Mouse (Mus musculus) Muller cell, postnatal 12 days (primary cell): ENCODE data around the gene Tars.

Experiments used
- DNase-seq: peaks from one replicate; pipeline ENCODE4 v3.0.0-alpha.2; 2015; ENCODE audit errors: inconsistent ontology term

Tars gene

GRCm38 (mm10) chr15:11399356-11400067, at the start of gene Tars:
Gene Tars (minus strand): TSS chr15:11399665.
- peak; percentile 99 for DNase-seq

DNA sequence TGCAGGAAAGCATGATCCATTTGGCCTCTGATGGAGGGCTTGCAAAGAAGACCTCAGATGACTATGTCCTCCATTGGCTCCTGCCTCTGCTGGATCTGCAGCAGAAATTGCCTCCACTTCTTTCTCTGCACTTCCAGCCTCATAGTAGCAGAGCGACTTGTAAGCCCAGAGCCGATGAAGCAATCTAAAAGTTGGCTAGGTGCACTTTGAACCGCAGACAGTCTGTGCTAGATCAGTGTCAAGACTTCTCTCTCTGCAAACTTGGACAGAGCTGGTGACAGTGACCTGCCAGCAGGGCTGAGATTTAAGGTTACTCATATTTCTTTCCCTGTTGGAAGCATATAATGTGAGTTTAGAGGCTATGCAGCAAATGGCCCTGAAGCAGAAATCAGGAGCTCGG, 37.9 kb upstream of the Tars start:
- no peak for DNase-seq

- no peak for DNase-seq
Measured at GRCm38 (mm10) chr15:11436709-11437280, 37.3 kb upstream of the Tars start.

GRCm38 (mm10) chr15:11426899-11427298, 27.4 kb upstream of the Tars start:
- no peak for DNase-seq

DNA sequence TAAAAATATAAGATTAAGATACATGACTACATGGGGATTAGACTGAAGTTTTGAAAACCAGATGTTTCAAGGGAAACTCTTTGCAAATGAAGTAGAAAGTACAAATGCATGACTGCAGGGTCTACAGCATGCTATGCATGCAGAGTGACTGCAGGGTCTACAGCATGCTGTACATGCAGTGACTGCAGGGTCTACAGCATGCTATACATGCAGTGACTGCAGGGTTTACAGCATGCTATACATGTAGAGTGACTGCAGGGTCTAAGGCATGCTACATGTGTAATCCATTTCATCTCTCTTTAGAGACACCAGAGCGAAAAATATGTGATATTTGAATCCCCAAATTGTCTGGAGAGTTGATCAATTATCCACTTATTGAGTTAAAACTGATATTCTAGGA, 14.0 kb upstream of the Tars start:
- DNase-seq = no peak

DNA sequence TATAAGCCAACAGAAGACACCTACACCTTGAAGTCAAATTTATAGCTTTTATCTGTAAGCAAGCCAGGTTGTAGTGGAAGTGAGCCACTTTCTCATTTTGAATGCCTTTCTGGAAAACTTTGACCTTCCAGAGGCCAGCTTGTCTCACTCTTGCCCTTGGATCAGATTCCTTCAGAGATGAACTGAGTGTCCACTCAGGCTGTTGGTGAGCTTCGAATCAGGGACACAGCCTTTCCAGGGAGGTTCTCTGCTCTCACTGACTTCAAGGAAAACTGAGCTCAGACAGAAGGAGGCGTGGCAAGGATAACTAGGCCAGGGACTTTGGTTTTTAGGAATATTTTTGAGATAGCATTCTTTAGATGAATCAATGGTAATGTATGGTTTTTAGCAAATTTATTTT, 13.1 kb upstream of the Tars start:
- DNase-seq = no peak

GRCm38 (mm10) chr15:11411846-11412245, 12.4 kb upstream of the Tars start:
- DNase-seq = no peak

DNA sequence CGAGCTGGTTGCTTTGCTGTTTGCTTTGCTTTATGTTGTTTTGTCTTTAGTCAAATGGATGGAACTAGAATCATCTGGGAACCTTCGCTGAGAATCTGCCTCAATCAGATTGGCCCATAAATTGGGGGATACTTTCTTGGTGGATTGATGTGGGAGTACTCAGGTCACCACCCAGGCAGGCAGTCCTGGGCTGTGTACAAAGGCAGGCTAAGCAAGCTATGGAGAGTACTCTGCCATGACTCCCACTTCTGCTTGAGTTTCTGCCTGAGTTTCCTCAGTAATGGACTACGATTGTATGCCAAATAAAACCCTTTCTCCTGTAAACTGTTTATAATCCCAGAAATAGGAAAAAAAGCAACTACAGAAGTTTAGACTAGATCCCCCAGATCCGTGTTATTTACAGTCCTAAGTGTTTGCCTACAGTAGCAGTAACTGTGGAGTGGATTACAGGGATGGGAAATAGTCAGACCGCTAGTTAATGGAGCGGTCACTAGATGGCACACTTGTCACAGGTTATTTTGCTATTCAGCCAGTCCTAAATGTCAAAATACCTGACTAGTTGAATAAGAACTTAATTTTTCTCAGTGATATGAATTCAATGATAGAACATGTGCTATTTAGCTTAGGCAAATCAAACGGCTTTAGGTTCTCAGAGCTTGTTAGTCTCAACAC, 8.8 kb upstream of the Tars start:
- peak; percentile 38 for DNase-seq

DNA sequence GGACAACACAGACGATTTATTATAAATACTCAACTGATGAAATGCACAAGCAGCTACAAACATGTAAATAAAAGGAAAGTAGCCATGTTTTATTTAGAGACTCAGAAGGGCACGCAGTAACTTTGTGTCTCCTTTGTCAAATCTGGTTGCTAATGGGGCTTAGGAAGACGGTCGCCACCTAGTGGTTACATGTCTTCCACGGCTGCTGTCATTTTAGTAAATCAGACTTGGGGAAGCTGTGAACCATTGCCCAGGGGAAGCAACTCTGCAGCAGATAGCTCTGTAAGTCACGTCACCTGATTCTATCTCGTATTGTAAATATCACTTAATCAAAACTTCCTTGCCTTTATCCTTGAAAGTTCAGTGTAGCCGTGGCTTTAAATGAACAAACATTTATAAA, 7.9 kb upstream of the Tars start:
- peak; percentile 51 for DNase-seq

GRCm38 (mm10) chr15:11406769-11407168, 7.3 kb upstream of the Tars start:
- peak; percentile 29 for DNase-seq

- DNase-seq = peak; percentile 16
Measured at GRCm38 (mm10) chr15:11398676-11399350, 652 bp downstream of the Tars start.

GRCm38 (mm10) chr15:11396421-11396820, 3.0 kb downstream of the Tars start:
- DNase-seq = no peak

DNA sequence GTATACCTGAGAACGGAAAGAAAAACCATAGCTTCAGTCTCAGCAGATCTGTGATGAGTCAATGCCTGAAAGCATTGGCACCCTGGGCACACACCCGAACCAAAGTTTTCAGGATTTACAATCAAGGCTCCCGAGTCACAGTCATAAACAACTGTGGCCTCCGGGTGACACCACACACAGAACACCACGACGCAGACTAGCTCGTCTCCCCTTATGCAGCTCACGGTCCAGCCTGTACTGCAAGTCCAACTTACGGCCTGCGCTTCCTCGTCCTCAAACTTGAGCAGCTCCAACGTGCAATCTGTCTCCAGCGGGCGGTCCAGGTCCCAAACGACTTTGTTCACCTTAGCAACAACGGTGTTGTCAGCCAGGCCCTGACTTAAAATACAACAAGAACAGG, 6.6 kb downstream of the Tars start:
- DNase-seq = no peak

DNA sequence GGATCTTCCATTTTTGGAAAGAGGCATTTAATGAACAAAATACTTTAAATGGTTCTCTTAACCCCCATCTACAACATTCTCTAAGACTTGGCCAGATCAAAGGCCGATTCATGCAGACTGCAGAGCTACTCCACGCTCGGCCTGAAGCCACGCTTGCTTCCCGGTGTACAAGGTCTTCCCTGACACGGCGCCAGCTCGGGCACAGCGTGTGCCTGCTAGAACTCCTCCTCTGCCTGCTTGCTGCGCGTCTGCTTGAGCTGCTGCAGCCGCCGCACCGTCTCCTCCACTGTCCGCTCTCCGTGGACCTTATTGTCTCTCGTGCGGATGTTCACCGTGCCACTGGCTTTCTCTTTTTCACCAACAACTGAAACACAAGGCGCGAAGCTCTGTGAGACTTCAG, 15.7 kb downstream of the Tars start:
- DNase-seq = no peak

GRCm38 (mm10) chr15:11382585-11382984, 16.9 kb downstream of the Tars start:
- no peak for DNase-seq

GRCm38 (mm10) chr15:11380616-11381015, 18.8 kb downstream of the Tars start:
- no peak for DNase-seq

DNA sequence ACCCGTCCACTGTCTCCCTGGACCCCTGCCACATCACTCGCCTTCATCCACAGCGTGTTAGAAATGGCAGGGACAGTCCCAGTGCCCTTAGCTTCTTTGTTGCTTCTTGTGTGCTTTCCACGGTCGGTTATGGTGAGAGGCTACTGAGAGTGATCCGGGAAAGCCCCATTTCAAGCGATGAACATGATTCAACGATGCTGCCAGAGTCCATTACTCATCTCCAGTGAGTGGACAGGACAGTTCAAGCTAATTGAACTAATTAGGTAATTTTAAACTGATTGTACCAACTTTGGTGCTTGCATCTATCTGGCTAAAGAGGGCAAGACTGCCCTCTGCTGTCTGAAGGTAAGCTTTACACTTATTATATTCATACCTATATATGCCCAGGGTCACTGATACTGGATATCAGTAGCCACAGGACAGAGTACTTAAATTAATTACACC, 19.4 kb downstream of the Tars start:
- DNase-seq = peak; percentile 86

DNA sequence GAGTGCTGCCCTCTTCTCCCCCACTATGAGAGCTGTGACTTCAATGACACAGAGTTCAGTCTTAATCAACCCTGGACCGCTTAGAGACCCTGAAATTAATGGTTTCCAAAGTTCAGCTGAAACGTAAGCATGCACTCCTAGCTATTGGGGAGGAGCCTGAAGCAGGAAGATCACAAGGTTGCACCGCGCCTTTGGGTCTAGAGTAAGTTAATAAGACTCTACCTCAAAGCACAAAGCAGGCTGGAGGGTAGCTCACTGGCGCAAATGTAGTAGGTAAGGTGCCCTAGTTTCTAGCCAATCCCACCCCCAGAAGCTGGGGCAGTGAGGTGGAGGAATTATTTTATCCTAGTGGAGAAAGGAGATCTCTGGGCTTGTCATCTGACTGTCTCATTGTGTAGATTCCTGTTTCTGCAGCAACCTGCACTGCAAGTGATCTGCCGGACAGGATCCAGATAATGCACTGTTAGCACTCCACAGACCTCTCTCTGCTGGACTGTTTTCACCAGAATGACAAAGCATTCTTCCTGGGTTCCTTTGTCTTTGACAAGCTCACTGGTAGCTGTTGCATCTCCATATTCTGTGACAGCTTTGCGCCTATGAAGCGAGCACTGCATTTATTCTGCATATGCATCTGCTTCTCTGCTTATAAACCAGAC, 19.9 kb downstream of the Tars start:
- peak; percentile 24 for DNase-seq

GRCm38 (mm10) chr15:11370477-11371085, 28.9 kb downstream of the Tars start:
- no peak for DNase-seq

- DNase-seq = no peak
Measured at GRCm38 (mm10) chr15:11369572-11369971, 29.9 kb downstream of the Tars start.

DNA sequence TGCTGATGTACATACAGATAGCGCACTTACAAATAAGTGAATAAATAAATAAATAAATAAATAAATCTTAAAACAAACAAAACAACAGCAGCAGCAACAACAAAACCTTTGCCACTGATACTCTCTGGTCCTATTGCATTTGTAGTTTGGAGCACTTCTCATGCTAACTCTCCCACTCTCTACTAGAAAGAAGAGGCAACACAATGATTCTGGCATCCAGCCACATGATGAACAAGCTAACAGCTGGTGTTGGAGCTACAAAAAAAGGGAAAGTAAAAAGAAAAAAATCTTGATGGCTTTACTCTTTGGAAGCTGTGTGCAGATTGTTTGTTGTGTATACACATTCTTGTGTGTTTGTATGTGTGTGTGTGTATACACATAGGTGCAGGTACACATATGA, 34.7 kb downstream of the Tars start:
- DNase-seq = no peak

DNA sequence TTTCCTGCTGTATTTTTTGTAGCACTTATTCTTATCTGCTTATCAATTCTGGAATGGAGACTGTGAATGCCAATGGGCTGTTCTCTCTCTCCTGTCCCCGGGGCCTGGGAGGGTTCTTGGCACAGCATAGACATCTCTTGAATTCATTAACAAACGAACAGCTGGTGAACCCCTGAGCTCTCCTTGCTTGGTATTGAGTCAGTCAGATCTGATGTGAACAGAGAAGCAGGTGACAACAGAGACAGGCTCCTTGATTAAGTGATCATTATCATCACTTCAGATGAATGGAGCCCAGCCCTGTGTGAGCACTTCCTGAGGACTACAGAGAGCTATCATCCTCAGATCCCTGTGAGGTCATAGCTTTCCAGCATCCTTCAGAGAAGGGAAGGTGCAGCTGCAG, 35.4 kb downstream of the Tars start:
- DNase-seq = no peak
